Mouse (Mus musculus): Measurements from ENCODE around the gene Ankrd13d.

The Ankrd13d gene

GRCm38 (mm10) chr19:4282898-4283553 is at the start of gene Ankrd13d:
TSS of gene Ankrd13d (minus strand) at chr19:4283137.
- no peak for DNase-seq (ENCODE audit: low read depth, low spot score)

GRCm38 (mm10) chr19:4332653-4333052 is 49.7 kb upstream of the Ankrd13d start:
- no peak for DNase-seq (ENCODE audit: low read depth, low spot score)

- no peak for DNase-seq (ENCODE audit: low read depth, low spot score)
Observed at GRCm38 (mm10) chr19:4331273-4331672, 48.3 kb upstream of the Ankrd13d start.

- DNase-seq (ENCODE audit: low read depth, low spot score): no peak
Observed at GRCm38 (mm10) chr19:4330603-4331002, 47.7 kb upstream of the Ankrd13d start.

- no peak for DNase-seq (ENCODE audit: low read depth, low spot score)
Observed at GRCm38 (mm10) chr19:4328737-4329304, 45.9 kb upstream of the Ankrd13d start.

- no peak for DNase-seq (ENCODE audit: low read depth, low spot score)
Observed at GRCm38 (mm10) chr19:4326881-4327280, 43.9 kb upstream of the Ankrd13d start.

- no peak for DNase-seq (ENCODE audit: low read depth, low spot score)
Observed at GRCm38 (mm10) chr19:4326106-4326505, 43.2 kb upstream of the Ankrd13d start.

- no peak for DNase-seq (ENCODE audit: low read depth, low spot score)
Observed at GRCm38 (mm10) chr19:4322134-4322533, 39.2 kb upstream of the Ankrd13d start.

- no peak for DNase-seq (ENCODE audit: low read depth, low spot score)
Observed at GRCm38 (mm10) chr19:4321622-4322021, 38.7 kb upstream of the Ankrd13d start.

- no peak for DNase-seq (ENCODE audit: low read depth, low spot score)
Observed at GRCm38 (mm10) chr19:4319272-4319671, 36.3 kb upstream of the Ankrd13d start.

GRCm38 (mm10) chr19:4317181-4317580 is 34.2 kb upstream of the Ankrd13d start:
- DNase-seq (ENCODE audit: low read depth, low spot score): no peak

- DNase-seq (ENCODE audit: low read depth, low spot score): no peak
Observed at GRCm38 (mm10) chr19:4315223-4315944, 32.4 kb upstream of the Ankrd13d start.

GRCm38 (mm10) chr19:4309776-4310185 is 26.8 kb upstream of the Ankrd13d start:
- DNase-seq (ENCODE audit: low read depth, low spot score): no peak

GRCm38 (mm10) chr19:4309302-4309701 is 26.4 kb upstream of the Ankrd13d start:
- DNase-seq (ENCODE audit: low read depth, low spot score): no peak

- peak; percentile 53 for DNase-seq (ENCODE audit: low read depth, low spot score)
Observed at GRCm38 (mm10) chr19:4306190-4306577, 23.2 kb upstream of the Ankrd13d start, which contains the start of gene Grk2. TSS of gene Grk2 (minus strand) at chr19:4306222.

GRCm38 (mm10) chr19:4305491-4306189 is 22.7 kb upstream of the Ankrd13d start:
- no peak for DNase-seq (ENCODE audit: low read depth, low spot score)

GRCm38 (mm10) chr19:4304871-4305321 is 22.0 kb upstream of the Ankrd13d start:
- DNase-seq (ENCODE audit: low read depth, low spot score): no peak

- DNase-seq (ENCODE audit: low read depth, low spot score): no peak
Observed at GRCm38 (mm10) chr19:4304251-4304821, 21.4 kb upstream of the Ankrd13d start.

- DNase-seq (ENCODE audit: low read depth, low spot score): no peak
Observed at GRCm38 (mm10) chr19:4303640-4303995, 20.7 kb upstream of the Ankrd13d start.

GRCm38 (mm10) chr19:4302936-4303639 is 20.2 kb upstream of the Ankrd13d start:
- no peak for DNase-seq (ENCODE audit: low read depth, low spot score)

Measured in retina, adult 2 months (tissue).